Mouse (Mus musculus): ENCODE results near the gene Gm17604. TPM values are rescaled to one million over a fixed set of nuclear protein-coding genes. Genes with fewer than 3 reads are reported as not detected.

Gene Gm17604
- polyA plus RNA-seq (2012; fragmentation: generic; extraction: Trizol): not detected
- long read RNA-seq, experiment 1: 0 reads
- long read RNA-seq, experiment 2: 0 reads

- H3K4me3 ChIP-seq (ENCODE audit: insufficient read depth, poor library complexity, severe bottlenecking): no peak within 1 kb of the TSS
- no peaks in the 10 kb centered on the region for H3K27me3 ChIP-seq (ENCODE audit: control insufficient read depth, insufficient read depth, insufficient read length)
- H3K36me3 ChIP-seq (ENCODE audit: control insufficient read depth, insufficient read depth): no peaks in the 10 kb centered on the region
- TF ChIP-seq USF1 (IDR thresholded peaks at IDR 0.05; ENCODE audit: low read depth) (no peak), FOSL1 (IDR thresholded peaks at IDR 0.05; ENCODE audit: insufficient read depth, low read length, poor library complexity, severe bottlenecking) (no peak), CTCF (IDR thresholded peaks at IDR 0.05; ENCODE audit: control insufficient read depth, insufficient read depth, insufficient read length) (no peak), CEBPB (IDR thresholded peaks at IDR 0.05; ENCODE audit: low read depth) (no peak), MYOD1 (IDR thresholded peaks at IDR 0.05; ENCODE audit: control insufficient read depth, insufficient read length, low read depth) (no peak), MYOG (IDR thresholded peaks at IDR 0.05; ENCODE audit: control insufficient read depth, extremely low read depth, insufficient read length) (no peak), MAX (IDR thresholded peaks at IDR 0.05) (no peak)
- no peak within 1 kb of the TSS for H3ac ChIP-seq (ENCODE audit: control insufficient read depth, insufficient read length, low read depth)
- no peaks in the 10 kb centered on the region for H3K79me2 ChIP-seq (ENCODE audit: control insufficient read depth, insufficient read depth)
- no peaks in the 10 kb centered on the region for H3K79me3 ChIP-seq (ENCODE audit: low read depth)
These were observed at the start of gene Gm17604 for GRCm38 (mm10) chrX:165004779-165005324. Gene Gm17604, minus strand, starts transcription at chrX:165004829.

- Histone ChIP-seq H3ac (ENCODE audit: control insufficient read depth, insufficient read length, low read depth) (no peak overlapping the region), H3K4me3 (ENCODE audit: insufficient read depth, poor library complexity, severe bottlenecking) (no peak overlapping the region), H3K79me3 (ENCODE audit: low read depth) (no peaks in the 10 kb centered on the region), H3K27me3 (ENCODE audit: control insufficient read depth, insufficient read depth, insufficient read length) (no peaks in the 10 kb centered on the region), H3K79me2 (ENCODE audit: control insufficient read depth, insufficient read depth) (no peaks in the 10 kb centered on the region), H3K36me3 (ENCODE audit: control insufficient read depth, insufficient read depth) (no peaks in the 10 kb centered on the region)
- TF ChIP-seq FOSL1 (IDR thresholded peaks at IDR 0.05; ENCODE audit: insufficient read depth, low read length, poor library complexity, severe bottlenecking): no peak
- TF ChIP-seq USF1 (IDR thresholded peaks at IDR 0.05; ENCODE audit: low read depth): no peak
- TF ChIP-seq CTCF (IDR thresholded peaks at IDR 0.05; ENCODE audit: control insufficient read depth, insufficient read depth, insufficient read length): no peak
- no peak for TF ChIP-seq CEBPB (IDR thresholded peaks at IDR 0.05; ENCODE audit: low read depth)
- TF ChIP-seq MYOD1 (IDR thresholded peaks at IDR 0.05; ENCODE audit: control insufficient read depth, insufficient read length, low read depth): no peak
- no peak for TF ChIP-seq MAX (IDR thresholded peaks at IDR 0.05)
- no peak for TF ChIP-seq MYOG (IDR thresholded peaks at IDR 0.05; ENCODE audit: control insufficient read depth, extremely low read depth, insufficient read length)
These were observed 45.3 kb upstream of the Gm17604 start for GRCm38 (mm10) chrX:165049929-165050328.

GRCm38 (mm10) chrX:165003141-165003540, 1.5 kb downstream of the Gm17604 start:
- H3K27me3 ChIP-seq (ENCODE audit: control insufficient read depth, insufficient read depth, insufficient read length): no peaks in the 10 kb centered on the region
- no peak overlapping the region for H3ac ChIP-seq (ENCODE audit: control insufficient read depth, insufficient read length, low read depth)
- H3K79me2 ChIP-seq (ENCODE audit: control insufficient read depth, insufficient read depth): no peaks in the 10 kb centered on the region
- H3K79me3 ChIP-seq (ENCODE audit: low read depth): no peaks in the 10 kb centered on the region
- TF ChIP-seq MYOG (IDR thresholded peaks at IDR 0.05; ENCODE audit: control insufficient read depth, extremely low read depth, insufficient read length) (no peak), CEBPB (IDR thresholded peaks at IDR 0.05; ENCODE audit: low read depth) (no peak), FOSL1 (IDR thresholded peaks at IDR 0.05; ENCODE audit: insufficient read depth, low read length, poor library complexity, severe bottlenecking) (no peak), CTCF (IDR thresholded peaks at IDR 0.05; ENCODE audit: control insufficient read depth, insufficient read depth, insufficient read length) (no peak), USF1 (IDR thresholded peaks at IDR 0.05; ENCODE audit: low read depth) (no peak), MYOD1 (IDR thresholded peaks at IDR 0.05; ENCODE audit: control insufficient read depth, insufficient read length, low read depth) (no peak), MAX (IDR thresholded peaks at IDR 0.05) (no peak)
- no peaks in the 10 kb centered on the region for H3K36me3 ChIP-seq (ENCODE audit: control insufficient read depth, insufficient read depth)
- H3K4me3 ChIP-seq (ENCODE audit: insufficient read depth, poor library complexity, severe bottlenecking): no peak overlapping the region

- Histone ChIP-seq H3K4me3 (ENCODE audit: insufficient read depth, poor library complexity, severe bottlenecking) (peak within 1 kb of the TSS; percentile 42), H3ac (ENCODE audit: control insufficient read depth, insufficient read length, low read depth) (peak within 1 kb of the TSS; percentile 76), H3K36me3 (ENCODE audit: control insufficient read depth, insufficient read depth) (peaks cover 3% of the 10 kb centered on the region), H3K79me3 (ENCODE audit: low read depth) (peaks cover 23% of the 10 kb centered on the region), H3K79me2 (ENCODE audit: control insufficient read depth, insufficient read depth) (peaks cover 36% of the 10 kb centered on the region), H3K27me3 (ENCODE audit: control insufficient read depth, insufficient read depth, insufficient read length) (no peaks in the 10 kb centered on the region)
- no peak for TF ChIP-seq CEBPB (IDR thresholded peaks at IDR 0.05; ENCODE audit: low read depth)
- peak; percentile 55 for TF ChIP-seq MAX (IDR thresholded peaks at IDR 0.05)
These were observed 24.3 kb downstream of the Gm17604 start, which contains the start of the genes Mospd2 and Fancb for GRCm38 (mm10) chrX:164980193-164980775. Gene Mospd2, minus strand, starts transcription at chrX:164980375. Gene Fancb, plus strand, starts transcription at chrX:164980592.

GRCm38 (mm10) chrX:164978866-164979265, 25.8 kb downstream of the Gm17604 start:
- no peaks in the 10 kb centered on the region for H3K27me3 ChIP-seq (ENCODE audit: control insufficient read depth, insufficient read depth, insufficient read length)
- H3K36me3 ChIP-seq (ENCODE audit: control insufficient read depth, insufficient read depth): peaks cover 8% of the 10 kb centered on the region
- peaks cover 23% of the 10 kb centered on the region for H3K79me3 ChIP-seq (ENCODE audit: low read depth)
- no peak for TF ChIP-seq MAX (IDR thresholded peaks at IDR 0.05)
- no peak for TF ChIP-seq USF1 (IDR thresholded peaks at IDR 0.05; ENCODE audit: low read depth)
- no peak for TF ChIP-seq CEBPB (IDR thresholded peaks at IDR 0.05; ENCODE audit: low read depth)
- TF ChIP-seq FOSL1 (IDR thresholded peaks at IDR 0.05; ENCODE audit: insufficient read depth, low read length, poor library complexity, severe bottlenecking): no peak
- TF ChIP-seq MYOG (IDR thresholded peaks at IDR 0.05; ENCODE audit: control insufficient read depth, extremely low read depth, insufficient read length): no peak
- TF ChIP-seq MYOD1 (IDR thresholded peaks at IDR 0.05; ENCODE audit: control insufficient read depth, insufficient read length, low read depth): no peak
- TF ChIP-seq CTCF (IDR thresholded peaks at IDR 0.05; ENCODE audit: control insufficient read depth, insufficient read depth, insufficient read length): no peak
- no peak overlapping the region for H3K4me3 ChIP-seq (ENCODE audit: insufficient read depth, poor library complexity, severe bottlenecking)
- H3ac ChIP-seq (ENCODE audit: control insufficient read depth, insufficient read length, low read depth): no peak overlapping the region
- H3K79me2 ChIP-seq (ENCODE audit: control insufficient read depth, insufficient read depth): peaks cover 36% of the 10 kb centered on the region

All from C2C12 (cell line).